Mouse (Mus musculus) lung, postnatal 0 days (tissue): ENCODE results near the gene Fhit. TPM values are rescaled to one million over a fixed set of nuclear protein-coding genes. Genes with fewer than 3 reads are reported as not detected.

Source experiments
- ATAC-seq: fragments of 200-750 bp; cut with Nextera tagmentation; 2 replicates; pipeline ENCODE4 v1.8.0; 2017; ENCODE audit warnings: moderate library complexity
- DNase-seq: peaks from one replicate; pipeline ENCODE4 v3.0.0-alpha.2; 2016; ENCODE audit warnings: low spot score
- H3K27ac ChIP-seq: fragments of 300-500 bp; sonication (generic); 2 replicates; pipeline ENCODE4 v1.5.1; 2014; ENCODE audit warnings: antibody characterized with exemption, mild to moderate bottlenecking, low read length, mixed read lengths
- H3K27me3 ChIP-seq: fragments of 300-500 bp; sonication (generic); replicated peaks from 2 replicates; pipeline ENCODE4 v1.6.1; 2014; ENCODE audit warnings: low read length, mixed read lengths; ENCODE audit not compliant: insufficient read depth
- H3K36me3 ChIP-seq: fragments of 300-500 bp; sonication (generic); 2 replicates; pipeline ENCODE4 v1.6.1; 2014; ENCODE audit warnings: low read length, mixed read lengths; ENCODE audit not compliant: insufficient read depth
- H3K4me1 ChIP-seq: fragments of 300-500 bp; sonication (generic); 2 replicates; pipeline ENCODE4 v1.6.1; 2014; ENCODE audit warnings: antibody characterized with exemption, low read depth, low read length, mixed read lengths; ENCODE audit not compliant: insufficient read depth
- H3K4me2 ChIP-seq: fragments of 300-500 bp; sonication (generic); replicated peaks from 2 replicates; pipeline ENCODE4 v1.6.1; 2014; ENCODE audit warnings: low read depth, mild to moderate bottlenecking, low read length, moderate library complexity, mixed read lengths
- H3K4me3 ChIP-seq: fragments of 300-500 bp; sonication (generic); 2 replicates; pipeline ENCODE4 v1.5.1; 2014; ENCODE audit warnings: low read depth, low read length
- H3K9ac ChIP-seq: fragments of 300-500 bp; sonication (generic); replicated peaks from 2 replicates; pipeline ENCODE4 v1.6.1; 2014; ENCODE audit warnings: low read depth, mild to moderate bottlenecking
- H3K9me3 ChIP-seq: fragments of 300-500 bp; sonication (generic); 2 replicates; pipeline ENCODE4 v1.6.1; 2016; ENCODE audit warnings: low read length, mixed read lengths
- CTCF ChIP-seq: IDR thresholded peaks from 2 replicates; pipeline ENCODE4 v1.5.1; 2016; ENCODE audit warnings: antibody characterized with exemption, mild to moderate bottlenecking
- EP300 ChIP-seq: IDR thresholded peaks from 2 replicates; pipeline ENCODE4 v1.6.1; 2016; ENCODE audit warnings: antibody characterized with exemption, mild to moderate bottlenecking, control low read depth
- WGBS: fragments of 180-500 bp; shearing (Covaris S2); extraction: QIAGEN DNeasy Blood & Tissue Kit; methylation state at CpG from one replicate; pipeline ENCODE4 v1.1.7; 2014; 5-methylcytosine and 5-hydroxymethylcytosine counted together
- polyA plus RNA-seq: library from polyadenylated mRNA; unstranded; fragments of >200 nt; fragmentation: Nextera tagmentation; extraction: Ambion mirVana; gene quantifications from 2 replicates; pipeline ENCODE4 v1.2.1, GENCODE M21; 2015

Gene Fhit
- polyA plus RNA-seq, 1 experiment from 2014 or later, result 5.6 TPM

DNA sequence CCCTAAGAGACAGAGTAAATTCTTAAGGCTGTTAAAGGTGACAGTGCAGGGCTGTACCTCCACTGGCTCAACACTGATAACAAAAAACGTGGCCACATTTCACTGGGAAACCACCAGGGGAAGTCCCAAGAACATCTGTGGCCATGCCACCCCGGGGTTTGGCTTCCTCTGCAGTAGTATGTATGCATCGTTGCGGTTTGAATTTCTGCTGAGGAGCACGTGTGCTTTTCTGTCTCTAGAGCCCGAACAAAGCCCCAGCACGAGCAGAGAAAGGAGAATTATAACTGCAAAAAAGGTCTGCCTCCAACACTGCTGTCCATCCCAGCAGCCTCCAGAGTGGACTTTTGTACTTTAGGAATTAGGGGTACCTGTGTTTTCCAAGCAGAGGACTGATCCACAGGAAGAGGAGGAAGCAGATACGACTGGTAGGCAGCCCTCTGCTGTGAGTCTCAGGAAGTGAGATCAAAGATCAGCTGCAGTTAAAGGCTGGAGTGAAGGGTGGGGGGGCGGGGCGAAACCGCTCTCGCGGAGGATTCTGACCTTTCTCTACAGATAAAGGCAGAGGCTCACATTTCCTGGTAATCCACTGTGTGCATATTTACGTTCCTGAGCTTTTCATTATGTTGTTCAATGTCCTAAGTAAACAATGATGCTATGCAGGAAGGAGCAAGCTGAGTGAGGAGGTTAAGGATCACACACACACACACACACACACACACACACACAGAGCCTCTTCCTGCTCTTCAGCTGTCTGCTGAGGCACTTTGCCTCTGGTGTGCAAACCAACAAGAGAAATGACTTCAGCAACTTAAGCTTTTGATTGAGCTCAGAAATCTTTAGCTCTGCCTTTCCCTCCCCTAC lies 708.6 kb downstream of the Fhit start:
- WGBS, result 6% methylated on average over 14 of the region's 14 CpGs
- Histone ChIP-seq H3K27ac (no peak overlapping the region), H3K9ac (no peak overlapping the region), H3K4me2 (peak overlapping the region; percentile 47), H3K27me3 (no peaks in the 10 kb centered on the region), H3K4me3 (no peak overlapping the region), H3K4me1 (peaks cover 4% of the 10 kb centered on the region; the same call in 1 of the 2 replicates), H3K36me3 (no peaks in the 10 kb centered on the region), H3K9me3 (no peaks in the 10 kb centered on the region)
- TF ChIP-seq CTCF, result no peak
- TF ChIP-seq EP300, result no peak
- peak; percentile 84 for ATAC-seq
- peak; percentile 54 for DNase-seq

- WGBS, result 44% methylated on average over 5 of the region's 5 CpGs
- Histone ChIP-seq H3K4me3 (no peak overlapping the region), H3K27ac (no peak overlapping the region), H3K4me2 (no peak overlapping the region), H3K27me3 (no peaks in the 10 kb centered on the region), H3K36me3 (no peaks in the 10 kb centered on the region), H3K9me3 (no peaks in the 10 kb centered on the region), H3K4me1 (peaks cover 4% of the 10 kb centered on the region; the same call in 1 of the 2 replicates), H3K9ac (no peak overlapping the region)
- TF ChIP-seq CTCF, result no peak
- TF ChIP-seq EP300, result no peak
- DNase-seq (no peak), ATAC-seq (no peak)
These were observed 709.6 kb downstream of the Fhit start for GRCm38 (mm10) chr14:10452234-10452633.

DNA sequence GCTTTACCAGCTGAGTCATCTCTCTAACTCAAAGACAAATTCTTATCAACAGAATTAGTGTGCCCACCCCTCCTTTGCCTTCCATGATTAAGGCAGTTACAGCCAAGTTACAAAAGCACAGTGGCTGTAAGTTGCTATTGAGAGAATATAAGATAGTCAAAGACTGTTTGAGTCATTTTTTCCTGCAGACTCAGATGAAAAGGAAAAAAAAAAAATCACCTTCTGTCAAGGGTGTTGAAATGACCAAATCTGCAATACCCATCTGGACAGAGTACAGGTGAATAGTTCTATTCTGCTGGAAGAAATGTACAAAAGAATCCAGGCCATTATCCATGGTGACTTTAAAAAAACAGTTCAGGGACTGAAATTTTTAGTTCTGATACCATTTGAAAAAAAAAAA lies 716.5 kb downstream of the Fhit start:
- Histone ChIP-seq H3K4me3 (no peak overlapping the region), H3K27ac (no peak overlapping the region), H3K27me3 (no peaks in the 10 kb centered on the region), H3K4me2 (no peak overlapping the region), H3K9me3 (no peaks in the 10 kb centered on the region), H3K9ac (no peak overlapping the region), H3K36me3 (no peaks in the 10 kb centered on the region), H3K4me1 (no peaks in the 10 kb centered on the region)
- DNase-seq, result no peak
- TF ChIP-seq CTCF, result no peak
- TF ChIP-seq EP300, result no peak
- ATAC-seq, result no peak

DNA sequence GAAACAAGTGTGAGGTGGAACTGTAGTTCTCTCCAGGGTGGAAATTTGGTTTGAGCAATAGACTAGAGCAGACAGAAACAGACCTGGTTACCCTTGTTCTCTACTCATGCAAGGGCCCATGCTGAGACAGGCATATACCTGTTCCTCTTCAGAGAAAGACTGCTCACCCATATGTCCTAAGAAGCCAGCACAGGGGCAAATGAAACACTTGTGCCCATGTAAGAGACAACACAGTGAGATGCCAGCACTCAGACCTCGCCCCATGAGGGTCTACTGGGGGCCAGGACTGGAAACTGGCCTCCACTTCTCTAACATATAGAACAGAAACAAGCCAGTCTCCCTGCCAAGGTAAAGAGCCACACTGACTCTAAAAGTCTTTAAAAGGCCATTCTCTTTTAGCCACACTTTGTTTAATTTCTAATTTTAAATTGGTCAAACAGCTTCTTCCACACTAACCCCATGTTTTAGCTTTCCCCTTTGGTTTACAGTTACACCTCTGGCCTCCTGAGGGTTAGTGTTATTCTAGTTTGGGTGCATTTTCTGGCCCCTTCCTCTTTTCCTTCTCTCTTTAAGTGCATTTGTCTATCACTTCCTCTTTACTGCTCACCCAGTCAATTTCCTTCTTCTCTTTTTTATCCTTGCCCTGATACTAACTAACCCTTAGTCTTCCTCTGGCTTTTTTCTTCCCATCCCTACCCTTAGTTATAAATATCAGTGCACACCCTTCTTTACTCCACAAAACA lies 722.7 kb downstream of the Fhit start:
- Histone ChIP-seq H3K4me3 (no peak overlapping the region), H3K9ac (no peak overlapping the region), H3K27me3 (no peaks in the 10 kb centered on the region), H3K27ac (no peak overlapping the region), H3K36me3 (no peaks in the 10 kb centered on the region), H3K9me3 (no peaks in the 10 kb centered on the region), H3K4me2 (no peak overlapping the region), H3K4me1 (no peaks in the 10 kb centered on the region)
- no peak for DNase-seq
- no peak for TF ChIP-seq EP300
- WGBS, result 54% methylated on average over 1 of the region's 1 CpGs
- no peak for ATAC-seq

GRCm38 (mm10) chr14:10436193-10436592 lies 725.6 kb downstream of the Fhit start:
- Histone ChIP-seq H3K9ac (no peak overlapping the region), H3K9me3 (no peaks in the 10 kb centered on the region), H3K4me1 (no peaks in the 10 kb centered on the region), H3K4me2 (no peak overlapping the region), H3K27me3 (no peaks in the 10 kb centered on the region), H3K4me3 (no peak overlapping the region), H3K36me3 (no peaks in the 10 kb centered on the region; the same call in 1 of the 2 replicates), H3K27ac (no peak overlapping the region)
- WGBS, result 84% methylated on average over 1 of the region's 1 CpGs
- no peak for ATAC-seq
- TF ChIP-seq EP300, result no peak
- TF ChIP-seq CTCF, result no peak
- DNase-seq, result no peak

DNA sequence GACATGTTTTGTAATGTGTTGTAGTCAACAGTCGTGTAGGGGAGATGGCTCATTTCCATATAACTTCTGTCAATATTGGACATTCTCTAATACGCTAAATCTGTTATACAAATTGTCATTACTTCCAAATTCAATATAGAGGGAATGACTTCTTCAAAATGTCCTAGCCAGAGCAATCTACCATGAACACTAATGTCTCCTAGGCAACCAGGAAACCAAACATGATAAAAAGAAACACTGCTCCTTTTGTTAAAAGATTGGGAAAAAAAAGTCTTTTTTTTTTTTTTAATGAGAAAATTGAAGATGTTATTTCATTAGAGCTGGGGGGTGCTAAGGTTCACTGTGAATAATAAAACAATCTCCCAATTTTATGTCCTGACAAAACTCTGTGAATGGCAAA lies 729.3 kb downstream of the Fhit start:
- no peaks in the 10 kb centered on the region for H3K27me3 ChIP-seq
- H3K4me2 ChIP-seq, result no peak overlapping the region
- DNase-seq, result no peak
- no peaks in the 10 kb centered on the region for H3K4me1 ChIP-seq
- H3K27ac ChIP-seq, result no peak overlapping the region
- WGBS, result 69% methylated on average over 2 of the region's 2 CpGs
- H3K9ac ChIP-seq, result no peak overlapping the region
- H3K36me3 ChIP-seq, result no peaks in the 10 kb centered on the region; the same call in 1 of the 2 replicates
- TF ChIP-seq CTCF (no peak), EP300 (no peak)
- H3K4me3 ChIP-seq, result no peak overlapping the region
- ATAC-seq, result no peak
- H3K9me3 ChIP-seq, result no peaks in the 10 kb centered on the region
